Mouse (Mus musculus) monocyte, adult 5-6 weeks (primary cell): Measurements from ENCODE around the gene Arl15. TPM values are rescaled to one million over a fixed set of nuclear protein-coding genes. Genes with fewer than 3 reads are reported as not detected.

ENCODE experiments used
- ATAC-seq: fragments of 153-309, 156-312 bp; replicated peaks from 2 replicates; pipeline ENCODE4 v1.8.0; 2017; ENCODE audit warnings: mild to moderate bottlenecking; ENCODE audit not compliant: low TSS enrichment, insufficient number of reproducible peaks, severe bottlenecking, poor library complexity, low FRiP score
- total RNA-seq: library from RNA; stranded (forward); fragments of 200-1000, 200-491, 200-594 nt; gene quantifications from 3 replicates; pipeline ENCODE4 v1.2.3, GENCODE M21; 2017

Gene Arl15
- total RNA-seq, 1 experiment from 2014 or later, result 11.3 TPM

GRCm38 (mm10) chr13:114198252-114198799 lies 404.0 kb downstream of the Arl15 start:
- ATAC-seq, result no peak

GRCm38 (mm10) chr13:114199746-114200145 lies 405.4 kb downstream of the Arl15 start:
- no peak for ATAC-seq

GRCm38 (mm10) chr13:114200545-114200944 lies 406.2 kb downstream of the Arl15 start:
- ATAC-seq, result no peak

DNA sequence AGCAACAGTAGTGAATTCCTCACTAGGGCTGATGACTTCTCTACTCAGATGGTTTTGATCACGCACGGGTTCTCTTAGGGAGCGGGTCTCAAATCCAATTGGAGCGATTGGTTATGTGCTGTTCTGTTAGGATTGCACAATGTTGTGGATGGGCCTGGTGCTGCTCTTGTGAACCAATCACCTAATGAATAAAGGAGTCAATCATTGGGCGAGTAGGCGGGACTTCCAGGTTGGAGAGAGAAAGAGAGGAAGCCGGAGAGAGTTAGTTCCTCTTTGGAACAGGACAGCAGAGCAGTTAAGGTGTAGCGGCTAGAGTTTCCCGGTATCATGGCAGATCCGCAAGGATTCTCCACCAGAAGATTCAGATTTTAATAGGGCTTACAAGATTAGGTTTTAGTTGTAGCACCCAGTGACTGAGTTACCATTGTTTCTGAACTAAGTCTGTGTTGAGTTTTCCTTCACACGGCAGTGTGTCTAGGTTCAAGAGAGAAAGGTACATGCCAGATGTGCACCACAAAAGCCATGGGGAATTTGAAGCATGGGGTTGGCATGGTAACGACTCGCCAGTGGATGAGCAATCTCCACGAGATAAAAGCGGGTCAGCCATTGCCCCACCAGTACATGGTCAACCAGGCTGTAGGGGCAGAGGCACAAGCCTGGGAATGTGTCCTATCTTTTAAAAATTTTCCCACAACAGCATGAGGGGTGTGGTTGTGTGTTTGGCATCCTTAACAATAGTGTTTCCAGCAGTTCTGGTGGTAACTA lies 408.7 kb downstream of the Arl15 start:
- no peak for ATAC-seq

Other genes with a start within 250 kb of the Arl15 start
- gene Snx18, start 175.9 kb upstream of the Arl15 start, total RNA-seq, result 88.0 to 99.7 TPM (median 95.7 TPM) in 3 replicates
- not detected in 3 replicates for gene Hspb3, start 130.8 kb upstream of the Arl15 start, total RNA-seq